Mouse (Mus musculus) gastrocnemius, postnatal 25 days (tissue): ENCODE results near the gene Pkdcc. TPM values are rescaled to one million over a fixed set of nuclear protein-coding genes. Genes with fewer than 3 reads are reported as not detected.

ENCODE experiments used
- DNase-seq: peaks from one replicate; pipeline ENCODE4 v3.0.0; 2022
- total RNA-seq, 2 experiments: library from RNA; stranded (reverse); gene quantifications; 1 replicate in 1 of 2; 2 replicates in 1 of 2; pipeline ENCODE4 v1.2.3; 2021

The Pkdcc gene
- total RNA-seq, 2 experiments from 2014 or later = 51.3 to 98.7 TPM

DNA sequence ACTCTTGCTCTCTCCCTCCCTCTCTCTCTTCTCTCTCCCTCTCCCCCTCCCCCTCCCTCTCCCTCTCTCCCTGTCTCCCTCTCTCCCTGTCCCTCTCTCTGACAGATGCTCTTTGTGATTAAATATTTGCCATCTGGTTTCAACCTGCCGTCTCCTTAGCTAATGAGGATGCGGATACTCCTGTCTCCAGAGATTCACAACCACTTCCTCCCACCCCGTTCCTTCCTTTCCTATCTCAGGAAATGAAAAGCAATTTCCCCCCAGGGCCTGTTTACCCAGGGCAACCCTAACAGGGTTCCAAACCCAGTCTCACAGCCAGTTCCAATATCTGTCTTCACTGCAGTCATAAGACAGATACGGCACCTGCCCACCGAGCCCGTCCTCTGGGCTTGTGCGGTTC is 31.0 kb downstream of the Pkdcc start:
- no peak for DNase-seq

DNA sequence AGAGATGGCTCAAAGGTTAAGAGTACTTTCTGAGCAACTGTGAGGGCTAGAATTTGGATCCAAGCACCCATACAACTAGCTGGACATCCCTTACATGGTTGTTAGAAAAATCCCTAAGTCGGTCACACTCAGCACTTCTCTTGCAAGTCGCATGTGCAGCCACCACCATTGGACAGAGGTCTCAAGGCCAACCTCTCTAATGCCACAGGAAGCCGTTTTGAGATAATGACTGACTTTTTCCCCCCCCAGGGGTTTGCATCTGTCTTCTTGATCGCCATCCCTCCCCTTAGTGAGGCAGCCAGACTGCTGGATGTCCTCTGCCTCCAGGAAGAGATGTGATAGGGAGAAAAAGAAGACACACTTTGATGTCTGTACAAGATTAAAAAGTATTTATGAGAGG is 32.1 kb downstream of the Pkdcc start:
- no peak for DNase-seq

DNA sequence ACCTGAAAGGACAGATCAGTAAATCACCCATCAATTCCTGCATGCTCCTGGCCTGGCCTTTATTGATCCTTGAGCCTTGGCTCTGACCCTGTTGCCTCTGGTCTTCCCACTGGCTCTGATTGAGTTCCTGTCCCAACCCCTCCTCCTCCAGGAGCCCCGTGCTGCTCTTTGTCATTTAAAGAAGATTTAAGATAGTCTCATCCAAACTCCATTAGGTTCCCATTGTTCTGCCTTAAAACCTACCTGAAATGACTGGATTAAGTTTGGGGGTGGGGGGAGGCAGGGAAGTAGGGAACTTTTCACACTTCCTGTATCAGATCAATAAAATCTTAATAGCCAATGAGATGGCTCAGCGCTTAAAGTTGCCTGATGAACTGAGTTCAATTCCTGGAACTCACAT is 33.4 kb downstream of the Pkdcc start:
- no peak for DNase-seq

DNA sequence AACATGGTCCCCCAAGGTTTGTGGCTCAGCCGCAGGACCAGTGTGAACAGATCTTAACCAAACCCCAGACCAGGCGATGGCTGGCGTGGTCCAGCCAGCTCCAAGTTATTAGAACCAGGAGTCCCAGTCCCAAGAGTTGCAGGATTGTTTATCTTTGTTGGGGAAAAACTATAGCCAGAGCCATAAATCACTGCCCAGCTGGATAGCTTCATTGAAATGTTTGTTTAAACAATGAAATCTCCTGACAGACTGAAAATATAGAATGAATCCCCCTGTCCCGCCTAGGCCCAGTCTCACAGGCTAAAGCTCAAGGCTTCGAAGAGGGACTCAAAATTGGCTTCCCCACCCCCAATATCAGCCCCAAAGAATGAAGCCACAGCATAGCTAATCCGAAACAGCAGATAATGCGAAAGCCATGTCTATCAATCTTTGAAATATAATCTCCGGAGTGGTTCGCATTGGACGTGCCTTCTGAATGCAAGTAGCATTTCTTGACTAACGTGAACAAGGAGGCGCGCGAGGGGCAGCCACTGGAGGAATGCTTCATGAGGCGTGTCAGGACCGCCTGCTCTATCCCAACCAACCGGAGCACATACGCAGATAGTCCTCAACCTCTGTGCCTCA is 35.9 kb downstream of the Pkdcc start:
- DNase-seq = no peak

DNA sequence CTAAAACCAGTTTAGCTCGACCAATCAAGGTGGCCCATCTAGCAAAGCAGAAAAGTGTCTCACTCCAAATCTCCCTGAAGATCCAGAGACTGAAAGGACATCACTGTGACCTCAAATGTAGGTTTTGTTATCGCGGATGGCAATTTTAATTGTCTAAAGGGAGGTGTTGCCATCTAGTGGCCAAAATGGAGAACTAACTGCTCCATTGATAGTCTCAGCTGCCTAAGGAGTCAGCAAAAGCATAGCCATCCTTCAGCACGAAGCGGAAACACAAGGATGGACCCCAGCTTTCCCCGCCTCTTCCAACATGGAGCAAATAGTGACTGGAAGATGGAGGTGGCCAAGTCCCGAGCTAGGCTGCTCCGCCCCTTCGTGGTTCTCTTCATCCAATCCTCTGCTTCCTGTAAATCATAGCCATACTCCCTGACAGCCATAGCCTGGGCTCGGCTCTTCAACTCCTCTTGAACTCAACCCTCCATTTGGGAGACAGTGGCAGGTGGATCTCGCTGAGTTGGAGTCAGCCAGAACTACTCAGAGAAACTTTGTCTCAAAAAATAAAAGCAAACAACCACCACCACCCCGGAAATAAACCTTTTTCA is 38.1 kb downstream of the Pkdcc start:
- DNase-seq = no peak

DNA sequence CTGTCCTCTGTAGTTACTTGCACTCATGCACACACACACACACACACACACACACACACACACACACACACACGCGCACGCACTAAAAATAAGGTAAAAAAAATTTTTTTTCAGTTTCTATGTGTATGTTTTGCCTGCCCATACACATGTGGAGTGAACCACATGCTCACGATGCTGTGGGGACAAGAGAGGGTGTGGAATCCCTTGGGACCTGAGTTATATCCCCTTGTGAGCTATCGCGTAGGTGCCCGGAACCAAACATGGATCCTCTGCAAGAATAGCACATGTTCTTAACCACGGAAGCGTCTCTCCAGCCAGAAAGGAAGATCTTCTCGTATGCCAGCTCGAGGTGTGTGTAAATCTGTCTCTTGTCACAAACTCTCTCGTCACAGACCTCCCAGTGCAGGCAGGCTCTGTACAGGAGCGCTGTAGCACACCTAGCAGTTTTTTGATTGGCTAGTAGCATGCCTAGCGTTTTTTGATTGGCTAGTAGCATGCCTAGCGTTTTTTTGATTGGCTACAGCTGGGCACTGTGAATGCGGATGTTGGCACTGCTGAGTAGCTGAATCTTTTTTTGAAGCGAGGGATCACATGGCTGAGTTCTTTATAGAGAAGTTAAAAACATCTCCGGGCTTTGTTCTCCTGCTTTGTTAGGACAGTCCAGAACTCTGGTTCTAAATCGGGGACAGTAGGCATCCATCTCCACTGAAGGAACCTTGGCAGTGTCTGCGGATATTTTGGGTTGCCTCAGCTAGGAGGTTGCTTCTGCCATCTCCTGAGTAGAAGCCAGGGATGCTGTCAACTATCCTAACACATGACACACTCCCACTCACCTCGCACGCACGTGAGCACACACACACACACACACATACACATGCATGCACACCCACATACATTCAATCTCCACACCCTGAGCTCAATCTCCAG is 52.4 kb downstream of the Pkdcc start:
- peak; percentile 67 for DNase-seq

DNA sequence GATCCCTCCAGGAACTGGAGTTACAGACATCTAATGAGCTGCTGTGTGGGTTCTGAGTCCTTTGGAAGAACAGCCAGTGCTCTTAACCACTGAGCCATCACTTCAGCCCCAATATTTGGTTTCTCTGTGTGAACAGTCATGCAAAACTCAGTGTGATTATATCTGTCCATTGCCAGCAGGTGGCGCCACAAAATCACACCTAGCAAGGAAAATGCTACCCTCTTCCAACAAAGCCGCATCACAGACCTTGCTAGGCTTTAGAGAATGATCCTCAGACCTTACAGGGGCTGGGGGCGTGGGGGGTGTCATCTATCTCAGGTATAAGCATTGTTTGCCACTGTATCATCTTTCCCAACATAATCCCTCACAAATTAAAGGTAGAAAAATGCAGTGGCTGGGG is 56.4 kb downstream of the Pkdcc start:
- DNase-seq = no peak

DNA sequence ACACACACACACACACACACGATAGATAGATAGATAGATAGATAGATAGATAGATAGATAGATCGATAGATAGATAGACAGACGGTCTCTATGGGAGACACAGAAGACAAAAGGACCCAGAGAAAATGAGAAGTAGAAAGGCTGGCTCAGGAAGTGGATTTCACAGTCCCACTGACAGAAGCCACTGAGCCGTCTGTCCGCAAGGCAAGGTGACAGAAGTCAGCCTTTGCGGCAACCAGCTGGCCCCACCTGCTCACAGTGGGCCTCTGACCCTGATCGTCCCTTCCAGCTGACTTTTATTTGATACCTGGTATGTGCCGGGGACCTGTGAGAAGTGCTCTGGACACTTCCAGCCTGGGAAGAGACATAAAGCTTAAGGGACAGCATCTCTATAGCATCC is 57.5 kb downstream of the Pkdcc start:
- no peak for DNase-seq

DNA sequence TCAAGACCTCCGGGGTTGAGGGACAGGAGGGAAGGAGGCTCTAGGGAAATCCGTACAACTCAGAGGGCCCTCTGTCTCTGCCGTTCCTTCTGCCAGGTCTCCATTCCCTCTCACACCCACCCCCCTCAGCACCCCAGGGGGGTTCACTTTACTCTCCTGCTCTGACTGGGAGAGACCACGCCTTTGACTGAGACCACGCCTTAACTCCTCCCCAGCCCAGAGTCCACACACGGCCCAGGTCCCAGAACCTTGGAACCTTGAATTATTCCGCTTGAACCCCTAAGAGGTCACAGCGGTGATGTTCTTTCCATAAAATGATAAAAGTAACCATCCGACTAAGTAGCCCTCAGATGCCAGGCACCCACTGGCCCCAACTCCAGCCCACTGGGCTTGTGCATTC is 58.5 kb downstream of the Pkdcc start:
- no peak for DNase-seq

DNA sequence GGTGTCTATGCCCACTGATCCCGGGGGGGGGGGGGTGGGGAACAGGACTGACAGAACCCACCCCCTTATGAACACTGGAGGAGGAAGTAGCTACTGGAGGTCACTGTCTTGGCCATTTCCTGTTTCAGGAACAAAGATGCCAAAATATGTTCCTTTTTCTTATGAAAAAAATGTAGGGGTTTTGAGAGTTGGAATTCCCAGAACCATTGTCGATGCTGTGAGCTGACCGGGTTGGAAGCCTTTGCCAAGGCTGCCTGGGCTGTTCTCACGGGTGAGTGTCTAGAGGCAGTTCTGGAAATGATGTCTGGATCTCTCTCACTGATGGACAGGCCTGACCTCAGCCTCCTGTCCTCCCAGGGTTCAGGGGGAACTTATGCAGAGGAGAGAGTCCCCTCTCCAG is 59.0 kb downstream of the Pkdcc start:
- no peak for DNase-seq

Other genes starting within 250 kb of the Pkdcc start
- 1 to 10 TPM; 2.0 to 2.5 TPM for gene Eml4, start 135.6 kb downstream of the Pkdcc start, total RNA-seq